Mouse (Mus musculus) neural tube, embryonic 13.5 days (tissue): ENCODE results near the gene Satb2. TPM values are rescaled to one million over a fixed set of nuclear protein-coding genes. Genes with fewer than 3 reads are reported as not detected.

Source experiments
- ATAC-seq: fragments of 200-750 bp; cut with Nextera tagmentation; 2 replicates; pipeline ENCODE4 v1.8.0; 2017; ENCODE audit warnings: low read depth, mild to moderate bottlenecking, moderate TSS enrichment, moderate library complexity
- H3K27ac ChIP-seq: fragments of 300-500 bp; sonication (generic); replicated peaks from 2 replicates; pipeline ENCODE4 v1.5.1; 2015; ENCODE audit warnings: moderate library complexity, mild to moderate bottlenecking, inconsistent platforms
- H3K27me3 ChIP-seq: fragments of 300-500 bp; sonication (generic); 2 replicates; pipeline ENCODE4 v1.6.1; 2015; ENCODE audit warnings: mild to moderate bottlenecking, inconsistent platforms
- H3K36me3 ChIP-seq: fragments of 300-500 bp; sonication (generic); 2 replicates; pipeline ENCODE4 v1.6.1; 2015; ENCODE audit warnings: mild to moderate bottlenecking, inconsistent platforms
- H3K4me1 ChIP-seq: fragments of 300-500 bp; sonication (generic); replicated peaks from 2 replicates; pipeline ENCODE4 v1.6.1; 2015; ENCODE audit warnings: inconsistent platforms
- H3K4me2 ChIP-seq: fragments of 300-500 bp; sonication (generic); 2 replicates; pipeline ENCODE4 v1.6.1; 2015; ENCODE audit warnings: inconsistent platforms, mild to moderate bottlenecking, moderate library complexity
- H3K4me3 ChIP-seq: fragments of 300-500 bp; sonication (generic); 2 replicates; pipeline ENCODE4 v1.5.1; 2015; ENCODE audit warnings: mild to moderate bottlenecking, inconsistent platforms
- H3K9ac ChIP-seq: fragments of 300-500 bp; sonication (generic); 2 replicates; pipeline ENCODE4 v1.6.1; 2015; ENCODE audit warnings: moderate library complexity, mild to moderate bottlenecking, inconsistent platforms
- H3K9me3 ChIP-seq: fragments of 300-500 bp; sonication (generic); 2 replicates; pipeline ENCODE4 v1.6.1; 2016; ENCODE audit warnings: inconsistent platforms
- WGBS: fragments of 180-500 bp; shearing (Covaris S2); methylation state at CpG from one replicate; pipeline ENCODE4 v1.1.7; 2015; 5-methylcytosine and 5-hydroxymethylcytosine counted together
- polyA plus RNA-seq: library from polyadenylated mRNA; unstranded; fragments of >200 nt; fragmentation: Nextera tagmentation; extraction: Ambion mirVana; gene quantifications from 2 replicates; pipeline ENCODE4 v1.2.1, GENCODE M21; 2015

The Satb2 gene
- polyA plus RNA-seq, 1 experiment from 2014 or later, result 1.9 TPM

GRCm38 (mm10) chr1:56981508-56981907 lies 3.1 kb upstream of the Satb2 start:
- no peak overlapping the region for H3K4me3 ChIP-seq
- peaks cover 93% of the 10 kb centered on the region for H3K27me3 ChIP-seq
- no peak overlapping the region for H3K4me2 ChIP-seq
- H3K27ac ChIP-seq, result no peak overlapping the region
- no peak overlapping the region for H3K9ac ChIP-seq
- H3K9me3 ChIP-seq, result no peaks in the 10 kb centered on the region
- no peaks in the 10 kb centered on the region for H3K36me3 ChIP-seq
- H3K4me1 ChIP-seq, result peaks cover 33% of the 10 kb centered on the region
- no peak for ATAC-seq
- WGBS, result 0% methylated on average over 1 of the region's 1 CpGs

- Histone ChIP-seq H3K27ac (no peak overlapping the region), H3K4me1 (peaks cover 34% of the 10 kb centered on the region), H3K9me3 (no peaks in the 10 kb centered on the region), H3K4me3 (no peak overlapping the region), H3K4me2 (0 out of 2 replicates have a peak overlapping the region, but pooled peaks have one; percentile 2), H3K9ac (no peak overlapping the region), H3K27me3 (peaks cover 93% of the 10 kb centered on the region), H3K36me3 (no peaks in the 10 kb centered on the region)
- WGBS, result 1% methylated on average over 27 of the region's 27 CpGs
- no peak for ATAC-seq
These were observed 2.3 kb upstream of the Satb2 start for GRCm38 (mm10) chr1:56980631-56981275.

GRCm38 (mm10) chr1:56979531-56980395 lies 1.3 kb upstream of the Satb2 start:
- H3K9ac ChIP-seq, result no peak overlapping the region
- 4% methylated on average over 7 of the region's 7 CpGs for WGBS
- no peak overlapping the region for H3K27ac ChIP-seq
- H3K4me2 ChIP-seq, result no peak overlapping the region
- peaks cover 34% of the 10 kb centered on the region for H3K4me1 ChIP-seq
- no peak for ATAC-seq
- no peaks in the 10 kb centered on the region for H3K36me3 ChIP-seq
- H3K9me3 ChIP-seq, result no peaks in the 10 kb centered on the region
- H3K4me3 ChIP-seq, result no peak overlapping the region
- H3K27me3 ChIP-seq, result peaks cover 90% of the 10 kb centered on the region

- no peaks in the 10 kb centered on the region for H3K9me3 ChIP-seq
- H3K27me3 ChIP-seq, result peaks cover 76% of the 10 kb centered on the region
- H3K27ac ChIP-seq, result no peak overlapping the region
- H3K36me3 ChIP-seq, result no peaks in the 10 kb centered on the region
- peak overlapping the region; percentile 26 for H3K4me3 ChIP-seq
- peak overlapping the region; percentile 51 for H3K4me2 ChIP-seq
- peaks cover 38% of the 10 kb centered on the region for H3K4me1 ChIP-seq
- WGBS, result under 1% methylated on average over 45 of the region's 45 CpGs
- no peak overlapping the region for H3K9ac ChIP-seq
- no peak for ATAC-seq
These were observed 999 bp downstream of the Satb2 start for GRCm38 (mm10) chr1:56977201-56978100.

GRCm38 (mm10) chr1:56976825-56977104 lies 1.7 kb downstream of the Satb2 start:
- no peak overlapping the region for H3K9ac ChIP-seq
- no peak for ATAC-seq
- H3K27ac ChIP-seq, result no peak overlapping the region
- H3K27me3 ChIP-seq, result peaks cover 69% of the 10 kb centered on the region
- H3K4me2 ChIP-seq, result peak overlapping the region; percentile 51
- H3K4me1 ChIP-seq, result peaks cover 43% of the 10 kb centered on the region
- no peaks in the 10 kb centered on the region for H3K9me3 ChIP-seq
- peak overlapping the region; percentile 26 for H3K4me3 ChIP-seq
- WGBS, result 1% methylated on average over 11 of the region's 11 CpGs
- no peaks in the 10 kb centered on the region for H3K36me3 ChIP-seq

- no peak overlapping the region for H3K4me3 ChIP-seq
- no peak overlapping the region for H3K27ac ChIP-seq
- peaks cover 69% of the 10 kb centered on the region for H3K27me3 ChIP-seq
- H3K9ac ChIP-seq, result no peak overlapping the region
- 1% methylated on average over 25 of the region's 25 CpGs for WGBS
- no peak for ATAC-seq
- H3K36me3 ChIP-seq, result no peaks in the 10 kb centered on the region
- no peaks in the 10 kb centered on the region for H3K9me3 ChIP-seq
- H3K4me1 ChIP-seq, result peaks cover 49% of the 10 kb centered on the region
- peak overlapping the region; percentile 51; the same call in 1 of the 2 replicates for H3K4me2 ChIP-seq
These were observed 2.2 kb downstream of the Satb2 start for GRCm38 (mm10) chr1:56976044-56976824.

- H3K4me1 ChIP-seq, result peaks cover 50% of the 10 kb centered on the region
- H3K27me3 ChIP-seq, result peaks cover 69% of the 10 kb centered on the region
- H3K4me2 ChIP-seq, result no peak overlapping the region
- no peak overlapping the region for H3K27ac ChIP-seq
- no peaks in the 10 kb centered on the region for H3K36me3 ChIP-seq
- under 1% methylated on average over 12 of the region's 12 CpGs for WGBS
- H3K9ac ChIP-seq, result no peak overlapping the region
- H3K4me3 ChIP-seq, result no peak overlapping the region
- H3K9me3 ChIP-seq, result no peaks in the 10 kb centered on the region
- no peak for ATAC-seq
These were observed 2.9 kb downstream of the Satb2 start for GRCm38 (mm10) chr1:56975546-56975945.

- peaks cover 69% of the 10 kb centered on the region for H3K27me3 ChIP-seq
- H3K9me3 ChIP-seq, result no peaks in the 10 kb centered on the region
- H3K36me3 ChIP-seq, result no peaks in the 10 kb centered on the region
- H3K4me2 ChIP-seq, result no peak overlapping the region
- no peak for ATAC-seq
- peaks cover 61% of the 10 kb centered on the region for H3K4me1 ChIP-seq
- no peak overlapping the region for H3K27ac ChIP-seq
- WGBS, result 5% methylated on average over 14 of the region's 14 CpGs
- no peak overlapping the region for H3K4me3 ChIP-seq
- H3K9ac ChIP-seq, result no peak overlapping the region
These were observed 4.3 kb downstream of the Satb2 start for GRCm38 (mm10) chr1:56974187-56974586.

GRCm38 (mm10) chr1:56973593-56973950 lies 4.9 kb downstream of the Satb2 start:
- Histone ChIP-seq H3K4me2 (peak overlapping the region; percentile 96), H3K27me3 (peaks cover 74% of the 10 kb centered on the region), H3K4me1 (peaks cover 61% of the 10 kb centered on the region), H3K9me3 (no peaks in the 10 kb centered on the region), H3K4me3 (peak overlapping the region; percentile 72), H3K9ac (peak overlapping the region; percentile 73), H3K27ac (peak overlapping the region; percentile 81; the same call in 1 of the 2 replicates), H3K36me3 (no peaks in the 10 kb centered on the region)
- ATAC-seq, result no peak
- WGBS, result under 1% methylated on average over 16 of the region's 16 CpGs

- H3K27ac ChIP-seq, result peak overlapping the region; percentile 81
- no peaks in the 10 kb centered on the region for H3K9me3 ChIP-seq
- WGBS, result under 1% methylated on average over 47 of the region's 47 CpGs
- ATAC-seq, result peak; percentile 69
- peaks cover 58% of the 10 kb centered on the region for H3K4me1 ChIP-seq
- peak overlapping the region; percentile 73 for H3K9ac ChIP-seq
- no peaks in the 10 kb centered on the region for H3K36me3 ChIP-seq
- peaks cover 75% of the 10 kb centered on the region for H3K27me3 ChIP-seq
- peak overlapping the region; percentile 72 for H3K4me3 ChIP-seq
- peak overlapping the region; percentile 96 for H3K4me2 ChIP-seq
These were observed 5.4 kb downstream of the Satb2 start for GRCm38 (mm10) chr1:56972950-56973592.
